In the genomic region with DNA sequence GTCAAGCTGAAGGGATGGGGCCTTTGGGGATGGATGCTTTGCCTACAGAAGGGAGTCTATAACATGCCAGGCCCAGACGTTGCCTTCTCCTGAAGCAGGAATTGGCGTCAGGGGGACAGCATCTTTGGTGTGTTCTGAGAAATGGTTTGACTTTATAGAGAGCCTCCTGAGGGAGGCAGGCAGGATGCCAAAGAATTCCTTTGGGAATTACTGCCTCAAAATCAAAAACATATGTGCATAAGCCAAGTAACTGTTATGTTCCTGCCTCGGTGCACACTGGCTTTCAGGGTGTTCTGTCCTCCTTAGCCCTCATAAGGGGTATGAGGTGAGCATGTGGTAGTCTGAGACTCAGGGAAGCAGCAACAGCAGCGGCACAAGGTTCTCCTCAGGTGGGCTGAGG, we compare ENCODE assay signal across 34 mouse cellular contexts. TPM values are rescaled to one million over a fixed set of nuclear protein-coding genes. Genes with fewer than 3 reads are reported as not detected.
DNase-seq lines count a peak whose midpoint lies in the region; ATAC-seq and TF ChIP-seq lines count a peak whose summit lies in the region.
"Had no signal": no experiment of that assay in that cellular context is flagged by ENCODE, and none has a peak within 500 bp of the region (broad histone marks: within the 10 kb centered on the region; RNA-seq: fewer than 3 reads in every experiment).

No protein-coding gene starts in this region.

- H3K27ac ChIP-seq in lung, embryonic 14.5 days (ENCODE audit: low read depth): no peak overlapping the region
- peak overlapping the region; percentile 44 for H3K27ac ChIP-seq in embryonic facial prominence, embryonic 13.5 days
- no peak overlapping the region; the same call in 1 of the 2 replicates for H3K27ac ChIP-seq in limb, embryonic 11.5 days (replicated peaks; ENCODE audit: low read depth, low read length)
- H3K27ac ChIP-seq in neural tube, embryonic 15.5 days (replicated peaks): no peak overlapping the region
- no peak overlapping the region for H3K27ac ChIP-seq in midbrain, embryonic 13.5 days
- H3K27ac ChIP-seq: forebrain, embryonic 10.5 days; hindbrain, embryonic 12.5 days; kidney, postnatal 0 days; liver, embryonic 13.5 days; midbrain, embryonic 12.5 days; neural tube, embryonic 13.5 days; stomach, embryonic 15.5 days had no signal

- H3K36me3 ChIP-seq in lung, embryonic 14.5 days (ENCODE audit: insufficient read depth): no peaks in the 10 kb centered on the region
- no peaks in the 10 kb centered on the region for H3K36me3 ChIP-seq in embryonic facial prominence, embryonic 13.5 days
- H3K36me3 ChIP-seq in limb, embryonic 11.5 days (ENCODE audit: control insufficient read depth, insufficient read depth, low read length): no peaks in the 10 kb centered on the region
- no peaks in the 10 kb centered on the region for H3K36me3 ChIP-seq in neural tube, embryonic 15.5 days
- no peaks in the 10 kb centered on the region for H3K36me3 ChIP-seq in midbrain, embryonic 13.5 days
- H3K36me3 ChIP-seq: forebrain, embryonic 10.5 days; hindbrain, embryonic 12.5 days; liver, embryonic 13.5 days; midbrain, embryonic 12.5 days; neural tube, embryonic 13.5 days; stomach, embryonic 15.5 days had no signal

- H3K4me2 ChIP-seq in lung, embryonic 14.5 days: no peak overlapping the region
- no peak overlapping the region for H3K4me2 ChIP-seq in embryonic facial prominence, embryonic 13.5 days
- H3K4me2 ChIP-seq in limb, embryonic 11.5 days (ENCODE audit: low read depth, severe bottlenecking): no peak overlapping the region
- H3K4me2 ChIP-seq in neural tube, embryonic 15.5 days: no peak overlapping the region
- H3K4me2 ChIP-seq in midbrain, embryonic 13.5 days (replicated peaks): no peak overlapping the region
- H3K4me2 ChIP-seq: hindbrain, embryonic 12.5 days; liver, embryonic 13.5 days; midbrain, embryonic 12.5 days; neural tube, embryonic 13.5 days; stomach, embryonic 15.5 days had no signal

- no peaks in the 10 kb centered on the region for H3K4me1 ChIP-seq in lung, embryonic 14.5 days (ENCODE audit: insufficient read depth)
- H3K4me1 ChIP-seq in embryonic facial prominence, embryonic 13.5 days: peaks cover 19% of the 10 kb centered on the region
- peaks cover 5% of the 10 kb centered on the region; the same call in 1 of the 2 replicates for H3K4me1 ChIP-seq in limb, embryonic 11.5 days (ENCODE audit: control insufficient read depth, insufficient read depth, low read length)
- peaks cover 11% of the 10 kb centered on the region for H3K4me1 ChIP-seq in neural tube, embryonic 15.5 days
- H3K4me1 ChIP-seq in midbrain, embryonic 13.5 days (replicated peaks): peaks cover 12% of the 10 kb centered on the region
- H3K4me1 ChIP-seq: liver, embryonic 13.5 days; stomach, embryonic 15.5 days had no signal

- DNase-seq in lung, embryonic 14.5 days: peak; percentile 55
- DNase-seq in lung, postnatal 36 days: no peak
- peak; percentile 30 for DNase-seq in limb, embryonic 11.5 days (ENCODE audit: low spot score)
- peak; percentile 23 for DNase-seq in mesoderm, embryonic 11.5 days (ENCODE audit: low read depth, low spot score)
- DNase-seq in cerebellum, adult 11 months: no peak
- DNase-seq: adrenal gland, adult 8-10 months; cerebellum, adult 9-10 months; cerebellum, postnatal 36 days; embryo, embryonic 11 days; gastrocnemius, postnatal 10 days; kidney, adult 8-10 months; kidney, postnatal 4 days; left cerebral cortex, postnatal 4 days; liver, embryonic 13.5 days; lung, adult 18-20 months; lung, postnatal 10 days; retina, postnatal 1 day; right cerebral cortex, postnatal 25 days; thymus, adult 18-20 months; thymus, postnatal 25 days had no signal

- 42% methylated on average over 4 of the region's 4 CpGs for WGBS in lung, embryonic 14.5 days
- WGBS in embryonic facial prominence, embryonic 13.5 days: 25% methylated on average over 4 of the region's 4 CpGs
- WGBS in limb, embryonic 11.5 days: 22% methylated on average over 4 of the region's 4 CpGs
- WGBS in neural tube, embryonic 15.5 days: 72% methylated on average over 4 of the region's 4 CpGs
- 85% methylated on average over 4 of the region's 4 CpGs for WGBS in midbrain, embryonic 13.5 days

- no peaks in the 10 kb centered on the region for H3K27me3 ChIP-seq in lung, embryonic 14.5 days (ENCODE audit: insufficient read depth, low read length)
- H3K27me3 ChIP-seq in embryonic facial prominence, embryonic 13.5 days: no peaks in the 10 kb centered on the region
- no peaks in the 10 kb centered on the region for H3K27me3 ChIP-seq in limb, embryonic 11.5 days (ENCODE audit: control insufficient read depth, insufficient read depth, low read length)
- no peaks in the 10 kb centered on the region for H3K27me3 ChIP-seq in neural tube, embryonic 15.5 days (replicated peaks)
- H3K27me3 ChIP-seq in midbrain, embryonic 13.5 days: no peaks in the 10 kb centered on the region
- H3K27me3 ChIP-seq: hindbrain, embryonic 12.5 days; liver, embryonic 13.5 days; midbrain, embryonic 12.5 days; neural tube, embryonic 13.5 days; stomach, embryonic 15.5 days had no signal

- ATAC-seq in lung, embryonic 14.5 days (ENCODE audit: insufficient read depth): no peak
- ATAC-seq in embryonic facial prominence, embryonic 13.5 days (ENCODE audit: insufficient number of reproducible peaks, insufficient read depth, low FRiP score, low TSS enrichment, low read depth): no peak
- ATAC-seq in limb, embryonic 11.5 days (ENCODE audit: insufficient number of reproducible peaks, low FRiP score, low TSS enrichment, low read depth): no peak
- no peak for ATAC-seq in neural tube, embryonic 15.5 days (ENCODE audit: low FRiP score)
- ATAC-seq in midbrain, embryonic 13.5 days: no peak
- ATAC-seq: activated CD4-positive, CD25-positive, alpha-beta regulatory T cell, adult 4 months; CD4-positive, CD25-positive, alpha-beta regulatory T cell, adult 4 months; forebrain, embryonic 16.5 days; intestine, embryonic 16.5 days had no signal

- no peak overlapping the region for H3K9ac ChIP-seq in lung, embryonic 14.5 days
- no peak overlapping the region for H3K9ac ChIP-seq in embryonic facial prominence, embryonic 13.5 days
- H3K9ac ChIP-seq in limb, embryonic 11.5 days (ENCODE audit: low read length): no peak overlapping the region
- H3K9ac ChIP-seq in neural tube, embryonic 15.5 days (replicated peaks): no peak overlapping the region
- no peak overlapping the region for H3K9ac ChIP-seq in midbrain, embryonic 13.5 days (replicated peaks)
- H3K9ac ChIP-seq: hindbrain, embryonic 12.5 days; liver, embryonic 13.5 days; midbrain, embryonic 12.5 days; neural tube, embryonic 13.5 days; stomach, embryonic 15.5 days had no signal

- H3K4me3 ChIP-seq in lung, embryonic 14.5 days (ENCODE audit: low read depth, low read length): no peak overlapping the region
- no peak overlapping the region for H3K4me3 ChIP-seq in embryonic facial prominence, embryonic 13.5 days
- H3K4me3 ChIP-seq in limb, embryonic 11.5 days (ENCODE audit: low read depth, low read length): no peak overlapping the region
- H3K4me3 ChIP-seq in neural tube, embryonic 15.5 days (replicated peaks): no peak overlapping the region
- H3K4me3 ChIP-seq in midbrain, embryonic 13.5 days (replicated peaks): no peak overlapping the region
- H3K4me3 ChIP-seq: forebrain, embryonic 10.5 days; hindbrain, embryonic 12.5 days; liver, embryonic 13.5 days; midbrain, embryonic 12.5 days; neural tube, embryonic 13.5 days; stomach, embryonic 15.5 days had no signal

- H3K9me3 ChIP-seq in lung, embryonic 14.5 days (ENCODE audit: low read depth, low read length): no peaks in the 10 kb centered on the region; the same call in 1 of the 2 replicates
- H3K9me3 ChIP-seq in embryonic facial prominence, embryonic 13.5 days: peaks cover 7% of the 10 kb centered on the region
- no peaks in the 10 kb centered on the region for H3K9me3 ChIP-seq in limb, embryonic 11.5 days (ENCODE audit: control insufficient read depth, low read length)
- H3K9me3 ChIP-seq in neural tube, embryonic 15.5 days (replicated peaks): no peaks in the 10 kb centered on the region
- H3K9me3 ChIP-seq in midbrain, embryonic 13.5 days: peaks cover 7% of the 10 kb centered on the region
- H3K9me3 ChIP-seq: neural tube, embryonic 13.5 days; stomach, embryonic 15.5 days had no signal

- TF ChIP-seq CTCF in lung, embryonic 14.5 days (IDR thresholded peaks at IDR 0.05; ENCODE audit: low read depth): no peak

RNA-seq across cellular contexts. Expression of gene Rd3l, which starts 35.2 kb away (rescaled TPM):
- polyA plus RNA-seq in lung, embryonic 14.5 days (2014; fragmentation: Nextera tagmentation; extraction: Ambion mirVana): not detected in 2 replicates
- polyA plus RNA-seq in embryonic facial prominence, embryonic 13.5 days (2015; fragmentation: Nextera tagmentation; extraction: Ambion mirVana): not detected in 2 replicates
- polyA plus RNA-seq in limb, embryonic 11.5 days (2014; fragmentation: Nextera tagmentation; extraction: Ambion mirVana): not detected in 2 replicates
- not detected in 2 replicates for polyA plus RNA-seq in neural tube, embryonic 15.5 days (2015; fragmentation: Nextera tagmentation; extraction: Ambion mirVana)
- not detected in 2 replicates for polyA plus RNA-seq in midbrain, embryonic 13.5 days (2015; fragmentation: Nextera tagmentation; extraction: Ambion mirVana)
- polyA plus RNA-seq: activated CD4-positive, CD25-positive, alpha-beta regulatory T cell, adult 4 months; CD4-positive, CD25-positive, alpha-beta regulatory T cell, adult 4 months; forebrain, embryonic 10.5 days; forebrain, embryonic 16.5 days; gonadal fat pad, adult 2 months; hindbrain, embryonic 12.5 days; intestine, embryonic 16.5 days; kidney, postnatal 0 days; liver, embryonic 13.5 days; midbrain, embryonic 12.5 days; neural tube, embryonic 13.5 days; stomach, embryonic 15.5 days had no signal

RNA-seq across cellular contexts. Expression of gene Tdrd9, which starts 45.0 kb away (rescaled TPM):
- polyA plus RNA-seq in lung, embryonic 14.5 days (2014; fragmentation: Nextera tagmentation; extraction: Ambion mirVana): 0.15 and 0.18 TPM in 2 replicates
- 0.34 and 1.1 TPM in 2 replicates for polyA plus RNA-seq in embryonic facial prominence, embryonic 13.5 days (2015; fragmentation: Nextera tagmentation; extraction: Ambion mirVana)
- 0.61 and 0.95 TPM in 2 replicates for polyA plus RNA-seq in limb, embryonic 11.5 days (2014; fragmentation: Nextera tagmentation; extraction: Ambion mirVana)
- polyA plus RNA-seq in neural tube, embryonic 15.5 days (2015; fragmentation: Nextera tagmentation; extraction: Ambion mirVana): 0.18 and 0.37 TPM in 2 replicates
- polyA plus RNA-seq in midbrain, embryonic 13.5 days (2015; fragmentation: Nextera tagmentation; extraction: Ambion mirVana): 0.23 and 0.58 TPM in 2 replicates
- polyA plus RNA-seq: activated CD4-positive, CD25-positive, alpha-beta regulatory T cell, adult 4 months; CD4-positive, CD25-positive, alpha-beta regulatory T cell, adult 4 months had no signal

RNA-seq across cellular contexts. Expression of gene Atp5mpl, which starts 49.6 kb away (rescaled TPM):
- polyA plus RNA-seq in lung, embryonic 14.5 days (2014; fragmentation: Nextera tagmentation; extraction: Ambion mirVana): 647 and 712 TPM in 2 replicates
- 644 and 681 TPM in 2 replicates for polyA plus RNA-seq in embryonic facial prominence, embryonic 13.5 days (2015; fragmentation: Nextera tagmentation; extraction: Ambion mirVana)
- 670 and 686 TPM in 2 replicates for polyA plus RNA-seq in limb, embryonic 11.5 days (2014; fragmentation: Nextera tagmentation; extraction: Ambion mirVana)
- 809 and 987 TPM in 2 replicates for polyA plus RNA-seq in neural tube, embryonic 15.5 days (2015; fragmentation: Nextera tagmentation; extraction: Ambion mirVana)
- 697 and 714 TPM in 2 replicates for polyA plus RNA-seq in midbrain, embryonic 13.5 days (2015; fragmentation: Nextera tagmentation; extraction: Ambion mirVana)

Comparison
In these comparisons a context has a peak if more than half of its experiments do, and no peak if none do; other contexts are left out.
1. DNase-seq: peak in lung, embryonic 14.5 days (single experiment), limb, embryonic 11.5 days (single experiment) and mesoderm, embryonic 11.5 days (single experiment); none in lung, postnatal 36 days (single experiment) and cerebellum, adult 11 months (single experiment).